Mouse (Mus musculus): Measurements from ENCODE around the gene Nr2f1. TPM values are rescaled to one million over a fixed set of nuclear protein-coding genes. Genes with fewer than 3 reads are reported as not detected.

The Nr2f1 gene
- polyA plus RNA-seq, 1 experiment = 5.6 TPM

- 26% methylated on average over 3 of the region's 3 CpGs for WGBS
- H3K4me1 ChIP-seq (ENCODE audit: control insufficient read depth, insufficient read depth, low read length) = no peaks in the 10 kb centered on the region
- H3K36me3 ChIP-seq (ENCODE audit: control insufficient read depth, insufficient read depth, low read length) = no peaks in the 10 kb centered on the region
- peaks cover 1% of the 10 kb centered on the region for H3K27me3 ChIP-seq (replicated peaks; ENCODE audit: control insufficient read depth, insufficient read depth, low read length)
- H3K27ac ChIP-seq (ENCODE audit: insufficient read depth, low read depth, low read length) = no peak overlapping the region
- DNase-seq = no peak
- no peak overlapping the region for H3K4me3 ChIP-seq (ENCODE audit: insufficient read depth, low read depth, low read length)
- TF ChIP-seq CTCF (conservative IDR thresholded peaks at IDR 0.05; ENCODE audit: insufficient read depth, insufficient read length, low read depth, low read length) = no peak
- no peak for TF ChIP-seq POLR2A (IDR thresholded peaks at IDR 0.05; ENCODE audit: low read depth, low read length)
These were observed 26.7 kb downstream of the Nr2f1 start for GRCm38 (mm10) chr13:78172861-78173260.

- WGBS = 13% methylated on average over 17 of the region's 17 CpGs
- no peak overlapping the region for H3K4me3 ChIP-seq (ENCODE audit: insufficient read depth, low read depth, low read length)
- no peak overlapping the region for H3K27ac ChIP-seq (ENCODE audit: insufficient read depth, low read depth, low read length)
- no peaks in the 10 kb centered on the region for H3K4me1 ChIP-seq (ENCODE audit: control insufficient read depth, insufficient read depth, low read length)
- TF ChIP-seq CTCF (conservative IDR thresholded peaks at IDR 0.05; ENCODE audit: insufficient read depth, insufficient read length, low read depth, low read length) (no peak), POLR2A (IDR thresholded peaks at IDR 0.05; ENCODE audit: low read depth, low read length) (no peak)
- no peak for DNase-seq
- peaks cover 1% of the 10 kb centered on the region for H3K27me3 ChIP-seq (replicated peaks; ENCODE audit: control insufficient read depth, insufficient read depth, low read length)
- no peaks in the 10 kb centered on the region for H3K36me3 ChIP-seq (ENCODE audit: control insufficient read depth, insufficient read depth, low read length)
These were observed 27.4 kb downstream of the Nr2f1 start for GRCm38 (mm10) chr13:78171984-78172636.

DNA sequence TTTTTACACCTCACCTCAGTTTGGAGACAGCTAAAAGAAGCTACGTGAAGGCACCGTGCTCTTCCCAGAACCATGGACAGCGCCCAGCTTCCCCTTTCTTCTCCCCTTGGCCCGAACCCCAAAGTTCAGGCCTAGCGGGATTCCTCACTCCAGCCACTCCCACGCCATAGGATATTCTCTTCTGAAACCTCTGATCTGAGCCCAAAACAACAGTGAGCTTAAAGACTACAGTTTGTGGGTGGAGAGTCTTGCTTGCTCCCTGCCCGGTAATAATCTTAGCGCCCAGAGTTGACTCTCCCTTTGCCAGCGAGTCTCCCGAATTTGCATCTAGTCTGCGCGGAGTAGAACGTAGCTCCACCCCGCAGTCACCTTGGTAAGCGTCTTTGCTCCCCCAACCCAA is 28.2 kb downstream of the Nr2f1 start:
- WGBS = 7% methylated on average over 15 of the region's 15 CpGs
- Histone ChIP-seq H3K4me1 (ENCODE audit: control insufficient read depth, insufficient read depth, low read length) (no peaks in the 10 kb centered on the region), H3K27ac (ENCODE audit: insufficient read depth, low read depth, low read length) (no peak overlapping the region), H3K36me3 (ENCODE audit: control insufficient read depth, insufficient read depth, low read length) (no peaks in the 10 kb centered on the region), H3K4me3 (ENCODE audit: insufficient read depth, low read depth, low read length) (no peak overlapping the region), H3K27me3 (replicated peaks; ENCODE audit: control insufficient read depth, insufficient read depth, low read length) (peaks cover 1% of the 10 kb centered on the region)
- DNase-seq = no peak
- TF ChIP-seq CTCF (conservative IDR thresholded peaks at IDR 0.05; ENCODE audit: insufficient read depth, insufficient read length, low read depth, low read length) = no peak
- TF ChIP-seq POLR2A (IDR thresholded peaks at IDR 0.05; ENCODE audit: low read depth, low read length) = no peak

- no peaks in the 10 kb centered on the region for H3K36me3 ChIP-seq (ENCODE audit: control insufficient read depth, insufficient read depth, low read length)
- no peak for TF ChIP-seq CTCF (conservative IDR thresholded peaks at IDR 0.05; ENCODE audit: insufficient read depth, insufficient read length, low read depth, low read length)
- TF ChIP-seq POLR2A (IDR thresholded peaks at IDR 0.05; ENCODE audit: low read depth, low read length) = no peak
- no peaks in the 10 kb centered on the region; the same call in none of the 2 replicates for H3K27me3 ChIP-seq (replicated peaks; ENCODE audit: control insufficient read depth, insufficient read depth, low read length)
- no peak for DNase-seq
- WGBS = 73% methylated on average over 4 of the region's 4 CpGs
- H3K4me3 ChIP-seq (ENCODE audit: insufficient read depth, low read depth, low read length) = no peak overlapping the region
- H3K27ac ChIP-seq (ENCODE audit: insufficient read depth, low read depth, low read length) = no peak overlapping the region
- H3K4me1 ChIP-seq (ENCODE audit: control insufficient read depth, insufficient read depth, low read length) = no peaks in the 10 kb centered on the region
These were observed 31.4 kb downstream of the Nr2f1 start for GRCm38 (mm10) chr13:78168166-78168565.

- H3K36me3 ChIP-seq (ENCODE audit: control insufficient read depth, insufficient read depth, low read length) = no peaks in the 10 kb centered on the region
- DNase-seq = no peak
- H3K27me3 ChIP-seq (replicated peaks; ENCODE audit: control insufficient read depth, insufficient read depth, low read length) = no peaks in the 10 kb centered on the region; the same call in none of the 2 replicates
- H3K4me1 ChIP-seq (ENCODE audit: control insufficient read depth, insufficient read depth, low read length) = no peaks in the 10 kb centered on the region
- no peak overlapping the region for H3K4me3 ChIP-seq (ENCODE audit: insufficient read depth, low read depth, low read length)
- no peak overlapping the region for H3K27ac ChIP-seq (ENCODE audit: insufficient read depth, low read depth, low read length)
- TF ChIP-seq POLR2A (IDR thresholded peaks at IDR 0.05; ENCODE audit: low read depth, low read length) = no peak
These were observed 34.6 kb downstream of the Nr2f1 start for GRCm38 (mm10) chr13:78164941-78165340.

DNA sequence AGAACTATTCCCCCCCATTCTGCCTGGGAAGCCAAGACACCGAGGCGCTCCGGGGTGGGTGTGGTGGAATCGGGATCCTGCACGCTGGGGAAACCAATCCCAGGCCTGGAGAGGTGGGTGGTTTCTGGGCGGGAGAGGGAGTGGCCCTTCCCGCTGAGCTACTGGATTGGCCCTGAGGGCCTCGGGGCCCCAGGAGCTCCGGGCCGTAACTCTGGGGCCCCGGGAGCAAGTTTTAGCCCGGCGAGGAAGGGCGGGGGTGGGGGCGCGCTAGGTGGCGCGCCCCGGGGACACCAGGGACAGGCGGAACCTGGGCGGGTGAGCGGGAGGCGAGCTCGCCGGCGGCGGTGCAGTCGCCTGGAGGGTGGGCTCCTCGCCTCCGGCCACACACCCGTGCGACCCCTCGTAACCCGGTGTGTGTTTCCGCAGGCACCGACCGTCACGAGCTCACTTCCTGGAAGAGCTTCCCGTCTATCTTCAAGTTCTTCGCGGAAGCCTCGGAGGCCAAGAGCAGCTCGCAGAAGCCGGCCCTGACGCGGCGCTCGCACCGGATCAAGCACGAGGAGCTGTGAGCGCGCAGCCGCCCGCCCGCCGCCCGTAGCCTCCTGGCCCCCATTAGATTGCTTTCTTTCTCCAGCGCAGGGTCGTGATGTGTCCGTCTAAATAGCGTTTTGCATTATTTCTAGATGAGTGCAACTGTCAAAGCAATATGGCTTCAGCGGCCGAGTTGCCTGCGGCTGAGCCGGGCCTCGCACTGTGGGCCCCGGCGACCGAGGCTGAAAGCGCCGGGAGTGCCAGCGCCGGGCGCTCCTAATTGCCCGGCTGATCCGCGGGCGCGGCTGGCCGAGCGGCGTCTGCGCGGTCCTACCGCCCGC is 36.2 kb downstream of the Nr2f1 start:
- WGBS = 1% methylated on average over 85 of the region's 86 CpGs
- Histone ChIP-seq H3K27ac (ENCODE audit: insufficient read depth, low read depth, low read length) (no peak overlapping the region), H3K4me1 (ENCODE audit: control insufficient read depth, insufficient read depth, low read length) (no peaks in the 10 kb centered on the region), H3K27me3 (replicated peaks; ENCODE audit: control insufficient read depth, insufficient read depth, low read length) (no peaks in the 10 kb centered on the region; the same call in none of the 2 replicates), H3K4me3 (ENCODE audit: insufficient read depth, low read depth, low read length) (peak overlapping the region; percentile 61), H3K36me3 (ENCODE audit: control insufficient read depth, insufficient read depth, low read length) (no peaks in the 10 kb centered on the region)
- DNase-seq = peak; percentile 69
- TF ChIP-seq CTCF (conservative IDR thresholded peaks at IDR 0.05; ENCODE audit: insufficient read depth, insufficient read length, low read depth, low read length) = peak; percentile 26; the same call in 1 of the 2 replicates
- no peak for TF ChIP-seq POLR2A (IDR thresholded peaks at IDR 0.05; ENCODE audit: low read depth, low read length)

DNA sequence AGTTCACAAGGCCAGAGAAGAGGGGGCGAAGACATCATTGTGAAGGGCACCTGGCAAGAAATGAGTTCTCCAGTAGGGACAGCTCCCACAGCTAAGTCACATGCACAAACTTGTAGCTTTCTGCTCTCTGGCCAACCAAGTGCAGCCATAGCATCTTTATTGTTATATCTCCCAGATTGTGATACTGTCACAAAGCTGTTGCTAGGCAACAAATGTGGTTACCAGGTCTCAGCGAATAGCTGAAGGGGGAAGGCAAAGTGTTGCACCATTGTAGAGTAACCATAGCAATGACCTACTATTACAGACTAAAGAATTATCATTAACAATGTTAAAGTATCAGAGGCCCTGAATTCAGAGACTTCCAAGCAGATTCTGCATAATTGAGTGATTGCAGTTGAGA is 37.4 kb downstream of the Nr2f1 start:
- Histone ChIP-seq H3K27ac (ENCODE audit: insufficient read depth, low read depth, low read length) (no peak overlapping the region), H3K4me3 (ENCODE audit: insufficient read depth, low read depth, low read length) (no peak overlapping the region), H3K4me1 (ENCODE audit: control insufficient read depth, insufficient read depth, low read length) (no peaks in the 10 kb centered on the region), H3K36me3 (ENCODE audit: control insufficient read depth, insufficient read depth, low read length) (no peaks in the 10 kb centered on the region), H3K27me3 (replicated peaks; ENCODE audit: control insufficient read depth, insufficient read depth, low read length) (no peaks in the 10 kb centered on the region; the same call in 1 of the 2 replicates)
- no peak for DNase-seq
- no peak for TF ChIP-seq CTCF (conservative IDR thresholded peaks at IDR 0.05; ENCODE audit: insufficient read depth, insufficient read length, low read depth, low read length)
- WGBS = 57% methylated on average over 2 of the region's 2 CpGs

Data from kidney, adult 2 months (tissue).